9 mouse cellular contexts compared by ENCODE assay signal in genomic region chr7:27308821-27309549, GRCm38 (mm10). TPM values are rescaled to one million over a fixed set of nuclear protein-coding genes. Genes with fewer than 3 reads are reported as not detected.
DNase-seq lines count a peak whose midpoint lies in the region; ATAC-seq and TF ChIP-seq lines count a peak whose summit lies in the region.
"Had no signal": no experiment of that assay in that cellular context is flagged by ENCODE, and none has a peak within 500 bp of the region (broad histone marks: within the 10 kb centered on the region; RNA-seq: fewer than 3 reads in every experiment).

No protein-coding gene starts in this region.

- 10% methylated on average over 28 of the region's 28 CpGs for WGBS in heart, embryonic 11.5 days (ENCODE audit: insufficient replicate concordance)
- 12% methylated on average over 27 of the region's 28 CpGs for WGBS in forebrain, embryonic 12.5 days
- 19% methylated on average over 28 of the region's 28 CpGs for WGBS in midbrain, postnatal 0 days

- no peak for TF ChIP-seq CTCF in midbrain, postnatal 0 days (IDR thresholded peaks at IDR 0.05)

- peak; percentile 33; the same call in 1 of the 2 replicates for ATAC-seq in heart, embryonic 11.5 days (replicated peaks; ENCODE audit: insufficient number of reproducible peaks, low FRiP score, low TSS enrichment)
- no peak; the same call in 1 of the 2 replicates for ATAC-seq in forebrain, embryonic 12.5 days (ENCODE audit: low FRiP score)
- no peak for ATAC-seq in midbrain, postnatal 0 days (ENCODE audit: low FRiP score)

- H3K27me3 ChIP-seq in heart, embryonic 11.5 days (ENCODE audit: control insufficient read depth, insufficient read depth, low read length), result peaks cover 27% of the 10 kb centered on the region
- peaks cover 27% of the 10 kb centered on the region for H3K27me3 ChIP-seq in forebrain, embryonic 12.5 days
- 0 out of 2 replicates have a peak, but pooled peaks cover 3% of the 10 kb centered on the region for H3K27me3 ChIP-seq in midbrain, postnatal 0 days (ENCODE audit: insufficient read depth, low read length)

- H3K4me3 ChIP-seq in heart, embryonic 11.5 days (ENCODE audit: low read depth, low read length), result peak overlapping the region; percentile 32
- H3K4me3 ChIP-seq in forebrain, embryonic 12.5 days (replicated peaks), result peak overlapping the region; percentile 28
- H3K4me3 ChIP-seq in midbrain, postnatal 0 days (ENCODE audit: low read depth, low read length), result 0 out of 2 replicates have a peak overlapping the region, but pooled peaks have one; percentile 6
- H3K4me3 ChIP-seq: erythroblast, embryonic 14.5 days had no signal

- no peaks in the 10 kb centered on the region; the same call in 1 of the 2 replicates for H3K36me3 ChIP-seq in heart, embryonic 11.5 days (ENCODE audit: control insufficient read depth, insufficient read depth, low read length)
- H3K36me3 ChIP-seq in forebrain, embryonic 12.5 days (replicated peaks), result 0 out of 2 replicates have a peak, but pooled peaks cover under 1% of the 10 kb centered on the region
- H3K36me3 ChIP-seq in midbrain, postnatal 0 days (ENCODE audit: insufficient read depth, low read length), result peaks cover 3% of the 10 kb centered on the region; the same call in 1 of the 2 replicates

- H3K27ac ChIP-seq in heart, embryonic 11.5 days (ENCODE audit: low read depth, low read length), result no peak overlapping the region
- no peak overlapping the region for H3K27ac ChIP-seq in forebrain, embryonic 12.5 days
- no peak overlapping the region for H3K27ac ChIP-seq in midbrain, postnatal 0 days (ENCODE audit: low read depth, low read length)

- H3K4me1 ChIP-seq in heart, embryonic 11.5 days (ENCODE audit: control insufficient read depth, insufficient read depth, low read length), result peaks cover 3% of the 10 kb centered on the region
- peaks cover 15% of the 10 kb centered on the region for H3K4me1 ChIP-seq in forebrain, embryonic 12.5 days
- H3K4me1 ChIP-seq in midbrain, postnatal 0 days (ENCODE audit: insufficient read depth, low read length), result no peaks in the 10 kb centered on the region

- peaks cover 4% of the 10 kb centered on the region; the same call in 1 of the 2 replicates for H3K9me3 ChIP-seq in heart, embryonic 11.5 days (replicated peaks; ENCODE audit: control insufficient read depth, low read length)
- peaks cover 7% of the 10 kb centered on the region; the same call in 1 of the 2 replicates for H3K9me3 ChIP-seq in forebrain, embryonic 12.5 days
- no peaks in the 10 kb centered on the region for H3K9me3 ChIP-seq in midbrain, postnatal 0 days (ENCODE audit: low read length)

- no peak overlapping the region for H3K9ac ChIP-seq in heart, embryonic 11.5 days (ENCODE audit: low read depth, low read length)
- H3K9ac ChIP-seq in forebrain, embryonic 12.5 days, result no peak overlapping the region
- no peak overlapping the region for H3K9ac ChIP-seq in midbrain, postnatal 0 days (replicated peaks; ENCODE audit: low read length, poor library complexity, severe bottlenecking)

- no peak for DNase-seq in heart, adult 8-10 months (ENCODE audit: low spot score)
- peak; percentile 62 for DNase-seq in kidney, postnatal 14 days
- DNase-seq in midbrain, postnatal 0 days (ENCODE audit: low spot score), result no peak
- no peak for DNase-seq in frontal cortex, postnatal 36 days (ENCODE audit: low spot score in 2 of 2)
- DNase-seq in thymus, adult 18-20 months, result no peak
- no peak for DNase-seq in thymus, postnatal 36 days

- peak overlapping the region; percentile 66 for H3K4me2 ChIP-seq in heart, embryonic 11.5 days
- peak overlapping the region; percentile 51 for H3K4me2 ChIP-seq in forebrain, embryonic 12.5 days
- peak overlapping the region; percentile 44 for H3K4me2 ChIP-seq in midbrain, postnatal 0 days (ENCODE audit: low read depth, low read length, poor library complexity, severe bottlenecking)

RNA-seq across cellular contexts. Expression of gene Ltbp4, which starts 28.5 kb away (rescaled TPM):
- 28.9 and 31.5 TPM in 2 replicates for polyA plus RNA-seq in heart, embryonic 11.5 days (2014; fragmentation: Nextera tagmentation; extraction: Ambion mirVana)
- 100 to 1,000 TPM; 166 to 198 (median 187) TPM for total RNA-seq in heart, adult 8-10 months (2022)
- polyA plus RNA-seq in forebrain, embryonic 12.5 days (2016; fragmentation: Nextera tagmentation; extraction: Ambion mirVana), result 12.4 and 16.5 TPM in 2 replicates
- 25.3 and 44.3 TPM in 2 replicates for total RNA-seq in midbrain, postnatal 0 days (2014; rRNA removed)
- polyA plus RNA-seq in midbrain, postnatal 0 days (2015; fragmentation: Nextera tagmentation; extraction: Ambion mirVana), result 13.6 and 16.0 TPM in 2 replicates

RNA-seq across cellular contexts. Expression of gene Shkbp1, which starts 46.8 kb away (rescaled TPM):
- polyA plus RNA-seq in heart, embryonic 11.5 days (2014; fragmentation: Nextera tagmentation; extraction: Ambion mirVana), result 33.3 and 34.1 TPM in 2 replicates
- total RNA-seq in heart, adult 8-10 months (2022), result 1 to 10 TPM; 4.8 to 8.0 (median 6.0) TPM
- 77.1 and 81.2 TPM in 2 replicates for polyA plus RNA-seq in forebrain, embryonic 12.5 days (2016; fragmentation: Nextera tagmentation; extraction: Ambion mirVana)
- total RNA-seq in midbrain, postnatal 0 days (2014; rRNA removed), result 36.3 and 42.7 TPM in 2 replicates
- polyA plus RNA-seq in midbrain, postnatal 0 days (2015; fragmentation: Nextera tagmentation; extraction: Ambion mirVana), result 24.1 and 25.1 TPM in 2 replicates

RNA-seq across cellular contexts. Expression of gene Gm20479, which starts 48.2 kb away (rescaled TPM):
- polyA plus RNA-seq in heart, embryonic 11.5 days (2014; fragmentation: Nextera tagmentation; extraction: Ambion mirVana), result 1.6 and 2.1 TPM in 2 replicates
- not detected for total RNA-seq in heart, adult 8-10 months (2022)
- polyA plus RNA-seq in forebrain, embryonic 12.5 days (2016; fragmentation: Nextera tagmentation; extraction: Ambion mirVana), result 1.5 TPM in 1 of 2 replicates, not detected in the other
- total RNA-seq in midbrain, postnatal 0 days (2014; rRNA removed), result not detected in 2 replicates
- polyA plus RNA-seq in midbrain, postnatal 0 days (2015; fragmentation: Nextera tagmentation; extraction: Ambion mirVana), result not detected in 2 replicates
- polyA plus RNA-seq: erythroblast, embryonic 14.5 days had no signal

RNA-seq across cellular contexts. Expression of gene Numbl, which starts 50.8 kb away (rescaled TPM):
- polyA plus RNA-seq in heart, embryonic 11.5 days (2014; fragmentation: Nextera tagmentation; extraction: Ambion mirVana), result 3.4 and 4.6 TPM in 2 replicates
- total RNA-seq in heart, adult 8-10 months (2022), result 1 to 10 TPM; 3.4 to 5.0 (median 4.1) TPM
- polyA plus RNA-seq in forebrain, embryonic 12.5 days (2016; fragmentation: Nextera tagmentation; extraction: Ambion mirVana), result 40.6 and 41.8 TPM in 2 replicates
- 111 and 147 TPM in 2 replicates for total RNA-seq in midbrain, postnatal 0 days (2014; rRNA removed)
- 59.8 and 60.9 TPM in 2 replicates for polyA plus RNA-seq in midbrain, postnatal 0 days (2015; fragmentation: Nextera tagmentation; extraction: Ambion mirVana)
